Mouse (Mus musculus) stomach, postnatal 0 days (tissue): ENCODE measurements around the gene Cdc42bpg.

Experiments used
- CTCF ChIP-seq: IDR thresholded peaks from 2 replicates; pipeline ENCODE4 v1.5.1; 2016; ENCODE audit warnings: antibody characterized with exemption, low read depth, mild to moderate bottlenecking, moderate library complexity
- EP300 ChIP-seq: optimal IDR thresholded peaks from 2 replicates; pipeline ENCODE3; 2016; ENCODE audit warnings: antibody characterized with exemption

- TF ChIP-seq EP300 = no peak
- TF ChIP-seq CTCF = no peak
These were observed 27.7 kb downstream of the Cdc42bpg start for GRCm38 (mm10) chr19:6333761-6334595.
